Mouse (Mus musculus): ENCODE measurements around the gene Ezr.
A peak's percentile ranks its signal among the peaks of the same experiment; 100 is the strongest.

Gene Ezr

DNA sequence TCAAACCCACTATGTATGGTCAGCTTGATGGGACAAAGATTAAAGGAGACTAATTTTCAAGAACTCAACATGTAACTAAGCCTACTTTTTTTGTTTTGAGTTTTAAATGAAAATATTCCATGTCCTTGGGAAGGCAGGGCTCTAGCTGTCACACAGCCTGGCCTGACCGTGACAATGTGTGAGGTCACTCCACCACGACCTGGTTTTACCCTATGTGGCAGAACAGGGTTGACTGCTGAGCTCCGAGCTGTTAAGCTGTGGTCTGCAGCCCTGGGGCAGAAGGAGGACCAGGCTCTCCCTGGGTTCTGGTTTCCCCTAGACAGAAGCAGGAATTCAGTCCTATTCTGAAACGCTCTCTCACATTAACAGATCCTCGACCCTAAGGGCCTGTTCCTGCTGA lies 14.8 kb downstream of the Ezr start:
- no peak for DNase-seq

DNA sequence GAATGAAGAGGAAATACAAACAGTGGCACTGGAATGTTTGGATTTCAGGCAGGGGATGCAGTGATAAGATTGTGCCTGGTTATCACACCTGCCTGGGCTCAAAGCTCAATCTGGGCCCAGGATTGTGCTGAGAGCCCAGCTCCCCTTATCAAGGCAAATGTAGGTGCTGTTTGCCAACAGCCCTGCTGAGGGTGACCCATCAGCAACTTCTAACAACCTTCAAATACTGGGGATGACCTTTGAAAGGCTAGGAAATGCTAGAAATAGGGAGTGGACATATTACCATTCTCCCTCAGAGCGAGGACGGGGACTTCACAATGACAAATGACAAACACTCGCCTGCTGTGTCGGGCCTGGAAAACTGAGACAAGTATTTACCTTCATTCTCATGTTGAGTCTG lies 15.8 kb downstream of the Ezr start:
- no peak for DNase-seq

DNA sequence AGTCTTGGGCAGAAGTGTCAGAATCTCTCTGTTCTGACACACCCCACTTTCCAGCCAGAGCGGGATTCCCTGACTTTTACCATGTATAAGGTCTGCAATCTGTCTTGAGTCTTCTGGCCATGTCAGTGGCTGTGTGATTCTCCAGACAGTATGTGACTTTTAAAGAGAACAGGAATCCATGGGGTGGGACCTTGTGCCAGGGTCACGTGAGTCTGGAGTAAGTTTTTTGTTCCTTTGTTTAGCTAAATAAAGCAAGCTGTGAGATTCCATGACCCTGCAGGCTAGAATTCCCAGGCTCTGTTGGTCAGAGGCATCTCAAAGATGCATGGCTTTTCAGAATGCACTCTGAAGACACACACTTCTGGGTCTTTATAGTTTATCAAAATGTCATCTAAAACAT lies 16.7 kb downstream of the Ezr start:
- no peak for DNase-seq

DNA sequence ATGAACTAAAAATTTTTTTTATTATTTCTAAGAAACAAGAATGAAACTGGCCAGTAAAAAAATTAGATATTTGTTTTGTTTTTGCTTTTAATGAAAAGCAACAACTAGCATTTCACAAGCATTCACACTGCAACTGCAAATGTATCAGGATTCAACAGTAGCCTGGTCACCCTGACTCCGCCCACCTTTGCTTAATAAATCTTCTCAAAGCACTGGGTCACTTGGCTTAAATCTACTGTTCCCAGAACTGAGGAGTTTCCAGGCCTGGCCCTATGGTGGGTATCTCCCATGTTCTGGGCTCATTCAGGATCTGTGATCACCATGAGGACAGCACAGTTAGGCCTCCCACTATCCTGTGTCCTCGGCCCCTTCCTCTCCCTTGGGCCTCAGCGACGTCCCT lies 17.9 kb downstream of the Ezr start:
- no peak for DNase-seq

DNA sequence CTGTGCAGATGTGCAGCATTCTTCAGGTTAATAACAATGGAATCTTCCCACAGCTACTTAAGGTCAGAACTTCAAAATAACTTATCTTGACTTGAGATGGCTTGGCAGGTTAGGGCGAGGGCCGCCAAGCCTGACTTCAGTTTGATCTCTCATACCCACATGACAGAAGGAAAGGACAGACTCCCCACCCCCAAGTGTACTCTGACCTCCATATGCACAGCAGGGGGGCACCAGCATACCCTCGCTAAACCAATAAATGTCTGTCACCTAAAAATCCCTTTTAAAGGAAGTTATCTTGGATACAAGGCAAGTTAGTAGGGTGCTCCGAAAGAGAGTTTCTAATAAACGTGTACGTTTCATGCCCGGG lies 18.4 kb downstream of the Ezr start:
- no peak for DNase-seq

DNA sequence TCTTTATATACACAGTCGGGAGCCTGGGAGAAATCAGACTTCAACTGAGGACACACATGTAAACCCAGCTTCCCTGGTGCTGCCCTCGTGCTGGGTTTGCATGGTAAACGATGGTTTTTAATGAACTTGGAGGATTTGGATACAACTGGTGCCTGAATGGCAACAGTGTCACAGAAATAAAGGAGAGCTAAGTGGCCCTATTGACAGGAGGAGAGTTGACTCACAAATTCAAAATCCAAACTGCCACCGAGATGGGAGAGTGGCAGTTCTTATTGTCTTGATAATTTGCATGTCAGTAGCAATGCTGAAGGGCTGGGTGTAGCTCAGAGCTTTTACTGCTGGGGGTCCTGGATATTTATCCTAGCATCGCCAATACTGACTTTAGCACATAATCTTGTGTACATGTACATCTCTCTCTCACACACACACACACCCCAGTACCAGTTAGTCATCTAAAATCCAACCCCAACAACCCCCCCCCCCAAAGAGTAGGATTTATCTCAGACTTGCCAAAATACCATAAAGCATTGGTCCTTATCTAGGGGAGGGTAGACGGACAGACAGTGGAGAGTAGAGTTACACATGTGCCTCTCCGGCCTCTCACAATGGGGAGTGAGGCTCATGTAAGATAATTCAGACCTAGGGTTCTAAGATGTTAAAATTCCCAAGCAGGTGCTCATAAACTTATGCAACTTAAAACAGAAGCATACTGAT lies 18.9 kb downstream of the Ezr start:
- DNase-seq: no peak

DNA sequence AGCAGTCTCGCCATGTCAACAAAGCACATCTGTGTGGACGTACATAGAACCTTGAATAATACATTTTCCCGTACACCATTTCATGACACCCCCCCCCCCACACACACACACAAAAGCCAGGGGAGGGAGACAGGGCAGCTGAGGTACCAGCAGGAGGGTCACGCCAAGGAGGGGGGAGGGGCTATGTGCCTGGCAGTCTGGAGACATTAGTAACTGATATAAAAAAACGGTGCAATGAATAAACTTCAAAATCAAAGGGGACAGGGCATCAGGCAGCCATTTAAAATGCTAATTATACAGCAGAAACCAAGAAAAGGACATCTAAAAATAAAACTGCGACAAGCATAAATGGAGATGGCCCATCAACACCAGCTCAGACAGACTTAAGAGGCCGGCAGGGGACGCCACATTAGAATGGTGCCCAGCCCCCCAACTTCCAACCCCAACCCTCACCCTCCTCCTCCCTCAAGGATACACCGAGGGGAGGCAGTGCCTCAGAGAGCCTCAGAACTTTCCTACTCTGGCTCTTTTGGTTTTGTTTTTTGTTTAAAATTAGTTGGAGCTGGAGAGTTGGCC lies 22.8 kb downstream of the Ezr start:
- DNase-seq: no peak

DNA sequence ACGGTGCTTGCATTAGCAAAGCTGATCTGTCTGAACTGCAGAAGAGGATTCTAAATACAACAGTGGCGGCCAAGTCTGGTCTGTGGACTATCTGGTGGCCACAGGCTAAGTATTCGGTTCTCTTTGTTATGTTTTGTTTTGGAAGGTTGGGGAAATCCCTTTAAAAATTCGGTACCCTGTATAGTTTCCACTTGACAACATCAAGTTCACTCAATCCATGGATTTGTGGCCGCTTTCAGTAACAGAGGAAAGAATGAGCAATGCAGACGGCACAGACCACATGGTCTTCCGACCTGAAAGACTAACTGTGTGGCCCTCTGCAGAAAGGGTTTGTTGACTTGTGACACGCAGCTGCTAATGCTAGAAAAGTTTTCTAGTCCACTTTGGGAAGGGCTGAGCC lies 23.7 kb downstream of the Ezr start:
- no peak for DNase-seq

- DNase-seq: no peak
Measured at GRCm38 (mm10) chr17:6757902-6758301, 24.7 kb downstream of the Ezr start.

- DNase-seq: no peak
Measured at GRCm38 (mm10) chr17:6755873-6756272, 26.7 kb downstream of the Ezr start.

GRCm38 (mm10) chr17:6755176-6755575 lies 27.4 kb downstream of the Ezr start:
- DNase-seq: no peak

GRCm38 (mm10) chr17:6752375-6752774 lies 30.2 kb downstream of the Ezr start:
- DNase-seq: no peak

DNA sequence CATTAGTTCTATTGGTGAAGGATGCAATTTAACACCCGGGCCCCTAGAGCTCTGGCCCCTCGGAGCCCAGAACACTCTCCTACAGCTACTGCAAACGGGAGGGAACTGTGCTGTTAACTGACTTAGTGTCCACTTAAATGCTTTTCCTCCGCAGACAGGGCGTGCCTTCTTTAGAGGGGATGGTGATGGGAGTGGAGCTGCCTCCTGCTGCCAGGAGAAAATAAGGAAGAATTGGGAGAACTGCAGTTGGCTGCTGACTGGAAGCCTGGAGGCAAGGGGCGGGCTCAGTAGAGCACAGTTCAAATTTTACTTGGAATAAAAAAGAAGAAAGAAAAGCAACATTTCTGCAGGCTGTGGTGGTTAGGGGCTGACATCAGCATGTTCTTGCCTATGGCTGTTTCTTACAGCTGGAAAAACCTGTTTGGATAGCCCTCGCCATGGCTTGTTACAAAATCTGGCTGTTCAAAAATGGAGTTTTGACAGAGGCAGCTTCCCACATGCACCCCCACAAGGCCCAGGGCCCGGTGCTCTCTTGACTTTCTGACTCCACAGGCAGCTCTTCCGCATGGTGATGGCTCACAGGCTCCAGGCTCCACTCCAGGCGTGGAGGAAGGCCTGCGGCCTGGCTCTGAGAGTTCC lies 31.2 kb downstream of the Ezr start:
- DNase-seq: no peak

DNA sequence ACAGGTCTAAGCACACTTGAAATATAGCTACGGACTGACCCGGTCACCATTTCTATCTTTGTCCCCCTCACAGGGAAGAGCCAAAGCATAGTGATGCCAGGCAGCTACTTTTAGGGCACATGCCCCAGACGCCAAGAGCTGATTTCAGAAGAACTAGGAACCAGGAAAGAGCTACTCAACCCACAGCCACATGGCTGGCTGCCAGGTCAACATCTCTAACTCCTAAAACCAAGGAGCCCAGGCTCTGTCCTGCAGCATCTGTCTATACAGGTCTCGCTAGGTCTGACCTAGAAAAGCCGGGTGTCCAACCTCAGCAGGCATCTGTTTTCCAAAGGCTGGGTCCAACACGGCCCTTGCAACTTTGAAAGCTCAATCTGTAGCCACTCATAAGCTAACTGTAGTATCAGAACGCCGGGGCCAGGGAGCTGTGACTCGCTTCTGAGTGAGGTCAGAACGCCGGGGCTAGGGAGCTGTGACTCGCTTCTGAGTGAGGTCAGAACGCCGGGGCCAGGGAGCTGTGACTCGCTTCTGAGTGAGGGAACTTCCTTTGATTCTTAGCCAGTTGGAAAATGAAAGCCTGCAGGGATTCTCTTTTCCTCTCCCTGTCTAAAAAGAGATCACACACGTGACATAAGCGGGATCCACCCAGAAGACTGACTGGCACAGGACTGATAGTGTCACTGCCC lies 33.7 kb downstream of the Ezr start:
- DNase-seq: no peak

DNA sequence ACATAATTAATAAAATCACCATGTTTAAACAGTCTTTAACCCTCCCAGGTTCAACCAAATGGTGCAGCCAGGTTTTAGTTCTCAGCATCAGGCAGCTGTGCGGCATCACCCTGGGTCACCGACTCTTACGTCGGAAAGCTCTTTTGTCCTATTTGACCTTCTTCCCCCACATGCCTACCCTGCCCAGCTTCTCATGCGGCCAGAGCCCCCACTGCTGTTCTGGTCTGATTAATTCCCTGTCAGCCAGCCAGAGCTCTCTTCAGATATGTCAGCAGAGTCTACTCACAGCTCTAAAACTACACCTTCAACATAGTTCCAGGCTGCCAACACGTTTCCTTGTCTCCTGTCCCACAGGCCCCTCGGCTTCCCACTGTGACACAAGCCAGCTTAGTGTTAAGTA lies 35.1 kb downstream of the Ezr start:
- DNase-seq: no peak

- DNase-seq: no peak
Measured at GRCm38 (mm10) chr17:6746452-6747231, 35.9 kb downstream of the Ezr start.

DNA sequence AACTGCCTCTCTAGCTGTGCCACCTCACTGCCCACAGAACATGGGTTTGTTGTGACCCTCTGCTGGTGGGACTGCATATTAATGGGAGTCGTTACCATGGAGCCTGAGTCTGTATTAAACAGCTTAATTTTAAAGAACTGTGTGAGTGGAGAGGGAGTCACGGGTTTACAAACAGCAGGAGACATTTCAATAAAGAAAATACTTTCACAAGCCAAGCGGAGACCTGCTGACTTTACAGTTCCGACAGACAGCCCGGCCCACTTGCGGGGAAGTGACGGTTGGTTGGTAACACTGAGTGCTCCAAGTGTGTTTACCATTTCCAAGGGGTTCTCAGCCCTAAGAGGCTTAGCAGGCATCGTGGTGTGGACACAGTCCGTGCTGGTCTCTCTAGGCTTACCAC lies 36.6 kb downstream of the Ezr start:
- DNase-seq: no peak

DNA sequence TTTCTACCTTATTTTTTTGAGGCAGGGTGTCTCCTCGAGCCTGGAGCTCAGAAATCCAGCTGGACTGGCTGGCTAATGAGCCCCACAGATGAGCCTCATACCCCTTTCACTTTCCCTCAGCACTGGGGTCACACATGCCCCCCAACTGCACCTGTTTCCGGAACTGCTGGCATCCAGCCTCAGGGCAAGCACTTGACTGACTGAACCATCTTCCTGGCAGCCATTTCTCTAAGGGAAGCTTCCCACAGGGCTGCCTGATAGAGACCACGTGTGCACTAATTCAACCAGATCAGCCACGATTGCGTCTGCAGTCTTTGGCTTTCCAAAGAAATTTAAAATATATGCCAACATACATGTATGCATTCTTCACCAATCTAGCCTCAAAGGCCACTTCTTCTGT lies 37.1 kb downstream of the Ezr start:
- DNase-seq: peak; percentile 7

DNA sequence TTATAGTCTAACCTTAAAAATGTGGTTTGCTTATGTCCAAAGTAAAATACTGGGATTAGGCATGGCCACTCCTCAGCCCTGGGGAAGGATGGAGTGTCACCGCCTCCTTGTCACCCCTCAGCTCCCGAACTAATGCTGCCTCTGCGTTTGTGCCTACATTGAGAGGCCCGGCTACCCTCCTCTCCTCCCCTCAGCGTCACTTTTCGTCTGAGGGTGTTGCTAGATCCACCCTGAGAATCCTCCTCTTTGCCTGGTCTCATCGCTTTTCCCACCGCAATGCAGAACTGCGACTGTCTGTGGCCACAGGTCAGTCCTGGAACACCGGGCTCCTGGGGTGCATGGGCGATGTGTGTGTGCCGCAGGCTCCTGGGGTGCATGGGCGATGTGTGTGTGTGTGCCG lies 37.7 kb downstream of the Ezr start:
- DNase-seq: peak; percentile 2

GRCm38 (mm10) chr17:6744366-6744765 lies 38.2 kb downstream of the Ezr start:
- DNase-seq: peak; percentile 4

DNA sequence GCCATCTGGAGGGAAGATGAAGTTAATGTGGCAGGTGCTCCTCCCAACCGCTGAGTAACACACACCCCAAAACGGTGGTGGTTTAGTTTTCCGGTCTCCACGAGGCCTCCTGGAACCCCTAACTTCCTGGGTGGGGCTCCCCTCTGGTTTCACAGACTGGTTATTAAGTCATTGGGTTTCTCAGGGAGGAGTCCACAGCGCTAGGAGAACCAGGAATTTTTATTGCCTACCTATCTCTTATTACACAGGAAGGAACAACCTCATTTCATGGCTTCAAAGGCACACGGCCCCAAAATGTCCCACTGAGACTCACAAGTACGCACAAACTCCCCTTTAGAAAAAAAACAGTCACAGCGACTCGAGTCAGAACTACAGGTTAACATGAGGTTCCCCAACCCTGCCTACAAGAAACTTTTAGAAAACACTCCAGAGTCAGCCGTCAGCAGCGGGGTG lies 38.8 kb downstream of the Ezr start:
- peak; percentile 17 for DNase-seq

GRCm38 (mm10) chr17:6743039-6743575 lies 39.5 kb downstream of the Ezr start:
- peak; percentile 6 for DNase-seq
